Mouse (Mus musculus): ENCODE results near the gene Pex11g. TPM values are rescaled to one million over a fixed set of nuclear protein-coding genes. Genes with fewer than 3 reads are reported as not detected.

The Pex11g gene
- polyA plus RNA-seq, 1 experiment, result 3.1 TPM

GRCm38 (mm10) chr8:3450670-3451069, 16.8 kb downstream of the Pex11g start:
- peak; percentile 66 for TF ChIP-seq CTCF (IDR thresholded peaks at IDR 0.05; ENCODE audit: low read depth, low read length)
- no peak for TF ChIP-seq POLR2A (IDR thresholded peaks at IDR 0.05; ENCODE audit: borderline replicate concordance, low read depth, low read length)
- no peak overlapping the region for H3K27ac ChIP-seq (ENCODE audit: insufficient read depth, low read depth, low read length)
- no peaks in the 10 kb centered on the region for H3K4me1 ChIP-seq (ENCODE audit: control insufficient read depth, insufficient read depth, low read length)

DNA sequence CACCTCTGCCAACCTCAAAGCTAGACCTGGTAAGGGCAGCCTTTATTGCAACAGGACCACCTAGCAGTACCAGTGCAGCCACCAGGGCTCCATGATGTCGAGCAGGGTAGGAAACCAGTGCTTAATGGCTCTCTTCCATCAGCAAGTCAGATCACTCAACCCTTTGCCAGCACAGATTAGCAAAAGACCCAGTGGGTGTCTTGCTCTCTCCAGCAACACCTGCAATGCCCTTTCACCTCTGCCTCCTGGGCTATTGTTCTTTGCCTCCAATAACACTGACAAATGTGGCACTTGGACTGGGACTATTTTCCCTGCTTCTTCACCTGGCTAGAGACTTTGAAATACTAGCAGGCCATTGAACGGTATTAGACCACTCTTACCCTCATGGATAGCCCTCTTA, 18.3 kb downstream of the Pex11g start:
- Histone ChIP-seq H3K4me1 (ENCODE audit: control insufficient read depth, insufficient read depth, low read length) (no peaks in the 10 kb centered on the region), H3K27ac (ENCODE audit: insufficient read depth, low read depth, low read length) (no peak overlapping the region), H3K4me3 (ENCODE audit: insufficient read depth, low read length) (no peak overlapping the region)
- TF ChIP-seq POLR2A (IDR thresholded peaks at IDR 0.05; ENCODE audit: borderline replicate concordance, low read depth, low read length) (no peak), CTCF (IDR thresholded peaks at IDR 0.05; ENCODE audit: low read depth, low read length) (no peak)

More at GRCm38 (mm10) chr8:3450670-3451069, 16.8 kb downstream of the Pex11g start:
- no peak overlapping the region for H3K4me3 ChIP-seq (ENCODE audit: insufficient read depth, low read length)

- no peak overlapping the region for H3K4me3 ChIP-seq (ENCODE audit: insufficient read depth, low read length)
- TF ChIP-seq POLR2A (IDR thresholded peaks at IDR 0.05; ENCODE audit: borderline replicate concordance, low read depth, low read length) (no peak), CTCF (IDR thresholded peaks at IDR 0.05; ENCODE audit: low read depth, low read length) (no peak)
- no peak overlapping the region for H3K27ac ChIP-seq (ENCODE audit: insufficient read depth, low read depth, low read length)
- H3K4me1 ChIP-seq (ENCODE audit: control insufficient read depth, insufficient read depth, low read length), result peaks cover 5% of the 10 kb centered on the region
These were observed 28.0 kb downstream of the Pex11g start for GRCm38 (mm10) chr8:3439510-3439909.

- Histone ChIP-seq H3K27ac (ENCODE audit: insufficient read depth, low read depth, low read length) (no peak overlapping the region), H3K4me3 (ENCODE audit: insufficient read depth, low read length) (no peak overlapping the region), H3K4me1 (ENCODE audit: control insufficient read depth, insufficient read depth, low read length) (peaks cover 4% of the 10 kb centered on the region)
- TF ChIP-seq POLR2A (IDR thresholded peaks at IDR 0.05; ENCODE audit: borderline replicate concordance, low read depth, low read length), result no peak
- no peak for TF ChIP-seq CTCF (IDR thresholded peaks at IDR 0.05; ENCODE audit: low read depth, low read length)
These were observed 31.0 kb downstream of the Pex11g start for GRCm38 (mm10) chr8:3436492-3436891.

- no peak overlapping the region for H3K27ac ChIP-seq (ENCODE audit: insufficient read depth, low read depth, low read length)
- TF ChIP-seq CTCF (IDR thresholded peaks at IDR 0.05; ENCODE audit: low read depth, low read length) (no peak), POLR2A (IDR thresholded peaks at IDR 0.05; ENCODE audit: borderline replicate concordance, low read depth, low read length) (no peak)
- no peaks in the 10 kb centered on the region for H3K4me1 ChIP-seq (ENCODE audit: control insufficient read depth, insufficient read depth, low read length)
- no peak overlapping the region for H3K4me3 ChIP-seq (ENCODE audit: insufficient read depth, low read length)
These were observed 36.4 kb downstream of the Pex11g start for GRCm38 (mm10) chr8:3431113-3431512.

GRCm38 (mm10) chr8:3429966-3430365, 37.5 kb downstream of the Pex11g start:
- no peak overlapping the region for H3K27ac ChIP-seq (ENCODE audit: insufficient read depth, low read depth, low read length)
- H3K4me1 ChIP-seq (ENCODE audit: control insufficient read depth, insufficient read depth, low read length), result no peaks in the 10 kb centered on the region
- no peak overlapping the region for H3K4me3 ChIP-seq (ENCODE audit: insufficient read depth, low read length)
- TF ChIP-seq CTCF (IDR thresholded peaks at IDR 0.05; ENCODE audit: low read depth, low read length), result no peak
- TF ChIP-seq POLR2A (IDR thresholded peaks at IDR 0.05; ENCODE audit: borderline replicate concordance, low read depth, low read length), result no peak

GRCm38 (mm10) chr8:3428426-3428825, 39.1 kb downstream of the Pex11g start:
- no peak for TF ChIP-seq CTCF (IDR thresholded peaks at IDR 0.05; ENCODE audit: low read depth, low read length)
- no peak for TF ChIP-seq POLR2A (IDR thresholded peaks at IDR 0.05; ENCODE audit: borderline replicate concordance, low read depth, low read length)
- Histone ChIP-seq H3K27ac (ENCODE audit: insufficient read depth, low read depth, low read length) (no peak overlapping the region), H3K4me3 (ENCODE audit: insufficient read depth, low read length) (no peak overlapping the region), H3K4me1 (ENCODE audit: control insufficient read depth, insufficient read depth, low read length) (no peaks in the 10 kb centered on the region)

- Histone ChIP-seq H3K27ac (ENCODE audit: insufficient read depth, low read depth, low read length) (no peak overlapping the region), H3K4me1 (ENCODE audit: control insufficient read depth, insufficient read depth, low read length) (no peaks in the 10 kb centered on the region), H3K4me3 (ENCODE audit: insufficient read depth, low read length) (no peak overlapping the region)
- TF ChIP-seq CTCF (IDR thresholded peaks at IDR 0.05; ENCODE audit: low read depth, low read length) (no peak), POLR2A (IDR thresholded peaks at IDR 0.05; ENCODE audit: borderline replicate concordance, low read depth, low read length) (no peak)
These were observed 41.3 kb downstream of the Pex11g start for GRCm38 (mm10) chr8:3426211-3426610.

GRCm38 (mm10) chr8:3425217-3425616, 42.3 kb downstream of the Pex11g start:
- H3K27ac ChIP-seq (ENCODE audit: insufficient read depth, low read depth, low read length), result no peak overlapping the region

DNA sequence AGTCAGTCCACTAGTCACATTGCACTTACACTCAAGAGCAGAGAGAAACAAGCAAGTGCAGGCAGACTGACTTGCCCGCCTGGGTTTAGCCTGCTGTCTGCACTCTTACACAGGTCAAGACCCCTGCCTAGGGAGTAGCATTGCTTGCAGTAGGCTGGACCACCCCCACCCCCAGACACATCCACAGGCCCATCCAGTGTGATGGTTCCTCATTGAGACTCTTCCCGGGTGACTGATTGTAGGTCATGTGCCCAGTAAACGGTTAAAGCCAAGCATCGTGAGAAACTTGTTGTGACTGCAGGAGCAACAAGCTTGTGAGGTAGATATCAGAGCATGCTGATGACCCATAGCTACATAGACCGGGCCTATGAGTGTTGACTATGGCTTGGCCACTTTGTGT, 46.0 kb downstream of the Pex11g start:
- Histone ChIP-seq H3K4me3 (ENCODE audit: insufficient read depth, low read length) (no peak overlapping the region), H3K27ac (ENCODE audit: insufficient read depth, low read depth, low read length) (no peak overlapping the region), H3K4me1 (ENCODE audit: control insufficient read depth, insufficient read depth, low read length) (no peaks in the 10 kb centered on the region)
- TF ChIP-seq CTCF (IDR thresholded peaks at IDR 0.05; ENCODE audit: low read depth, low read length) (no peak), POLR2A (IDR thresholded peaks at IDR 0.05; ENCODE audit: borderline replicate concordance, low read depth, low read length) (no peak)

More at GRCm38 (mm10) chr8:3425217-3425616, 42.3 kb downstream of the Pex11g start:
- no peaks in the 10 kb centered on the region for H3K4me1 ChIP-seq (ENCODE audit: control insufficient read depth, insufficient read depth, low read length)
- TF ChIP-seq POLR2A (IDR thresholded peaks at IDR 0.05; ENCODE audit: borderline replicate concordance, low read depth, low read length) (no peak), CTCF (IDR thresholded peaks at IDR 0.05; ENCODE audit: low read depth, low read length) (no peak)
- H3K4me3 ChIP-seq (ENCODE audit: insufficient read depth, low read length), result no peak overlapping the region

Data from bone marrow macrophage, adult 2 months (primary cell).